Mouse (Mus musculus) CH12F3 (cell line): Measurements from ENCODE around the gene H2al1m.
"Not testable (repeated sequence)": the region's sequence is repeated elsewhere in the genome, so short reads cannot be mapped to it uniquely, and the experiment has no call there.

Source experiments
- in situ Hi-C: fragments of 300-500 bp; cut with MboI; formaldehyde crosslinking; loops from 2 replicates; pipeline ENCODE4 v1.14.3; 2020; ENCODE audit warnings: low sequenced_read_pairs

H2al1m gene

DNA sequence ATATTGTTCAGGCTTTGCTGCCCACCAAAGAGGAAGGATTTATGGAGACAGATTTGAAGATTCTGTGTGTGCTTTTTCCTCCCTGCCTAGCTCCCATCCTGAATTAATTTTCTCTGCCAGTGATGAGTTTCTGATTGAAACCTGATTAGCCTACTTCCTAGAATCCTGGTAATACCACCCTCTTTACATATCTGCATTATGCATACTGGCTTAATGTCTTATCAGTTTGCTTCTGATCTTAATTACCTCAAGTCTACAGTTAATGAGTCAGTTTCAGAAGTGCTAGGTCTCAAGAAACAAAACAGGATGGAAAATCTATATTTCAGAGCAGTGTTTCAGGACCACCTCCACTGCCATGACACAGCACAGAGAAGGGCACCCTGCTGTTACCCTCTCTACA is 32.9 kb downstream of the H2al1m start:
- in situ Hi-C loops: not testable (repeated sequence)

DNA sequence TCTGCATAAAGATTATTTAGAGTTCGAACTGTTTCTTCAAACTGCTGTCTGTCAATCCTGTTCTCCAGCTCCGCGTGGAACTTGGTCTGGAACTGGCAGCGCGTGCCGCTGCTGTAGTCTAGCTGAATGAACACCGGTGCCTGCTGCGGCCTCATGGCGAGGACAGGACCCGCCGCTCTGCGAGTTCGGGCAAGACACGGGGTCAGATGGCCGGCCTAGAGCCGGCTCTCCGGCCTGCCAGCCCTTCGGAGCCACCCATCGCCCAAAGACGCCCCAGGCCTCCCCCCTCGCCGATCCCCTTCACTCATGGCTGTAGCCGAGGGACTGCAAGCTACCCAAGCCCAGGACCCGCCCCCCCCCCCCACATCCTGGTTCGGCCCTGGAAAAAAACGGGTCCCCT is 44.4 kb downstream of the H2al1m start:
- in situ Hi-C loops: not testable (repeated sequence)

- in situ Hi-C loops: not testable (repeated sequence)
Measured at GRCm38 (mm10) chrX:9332366-9332962, 48.9 kb downstream of the H2al1m start.

GRCm38 (mm10) chrX:9333035-9333434 is 49.5 kb downstream of the H2al1m start:
- in situ Hi-C loops: not testable (repeated sequence)
